Mouse (Mus musculus): ENCODE data around the gene Zbed3. TPM values are rescaled to one million over a fixed set of nuclear protein-coding genes. Genes with fewer than 3 reads are reported as not detected.
A peak's percentile ranks its signal among the peaks of the same experiment; 100 is the strongest.
"Not testable (repeated sequence)": the region's sequence is repeated elsewhere in the genome, so short reads cannot be mapped to it uniquely, and the experiment has no call there.

Zbed3 gene
- polyA plus RNA-seq, 1 experiment from 2014 or later, result 30.7 TPM

DNA sequence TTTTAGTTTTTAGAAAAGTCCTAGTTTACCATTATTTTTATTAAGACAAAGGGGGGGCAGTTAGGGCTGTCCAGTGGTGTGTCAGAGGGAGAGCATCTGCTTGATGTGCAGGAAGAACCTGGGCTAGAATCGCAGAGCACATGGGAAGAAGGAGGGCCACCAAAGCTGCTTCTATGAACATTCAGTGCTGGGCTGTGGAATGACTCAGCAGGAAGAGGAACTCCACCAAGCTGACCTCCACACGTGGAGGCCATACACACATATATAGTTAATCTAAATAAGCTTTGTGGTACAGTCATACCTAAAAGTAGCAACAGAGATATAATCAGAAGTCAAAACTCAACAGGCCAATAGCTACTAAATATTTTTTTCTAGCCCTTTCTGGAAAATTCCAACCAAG, 34.8 kb downstream of the Zbed3 start:
- Histone ChIP-seq H3K9ac (replicated peaks; ENCODE audit: low read depth, low read length) (no peak overlapping the region), H3K27ac (ENCODE audit: low read depth, low read length) (no peak overlapping the region), H3K4me3 (ENCODE audit: low read depth, low read length) (no peak overlapping the region), H3K9me3 (ENCODE audit: control insufficient read depth, low read length) (no peaks in the 10 kb centered on the region), H3K36me3 (ENCODE audit: control insufficient read depth, insufficient read depth, low read length) (peaks cover 64% of the 10 kb centered on the region), H3K4me2 (ENCODE audit: low read depth, low read length) (no peak overlapping the region), H3K27me3 (ENCODE audit: control insufficient read depth, insufficient read depth, low read length) (no peaks in the 10 kb centered on the region), H3K4me1 (ENCODE audit: control insufficient read depth, insufficient read depth, low read length) (no peaks in the 10 kb centered on the region)
- ATAC-seq (ENCODE audit: low read depth), result no peak
- WGBS, result 91% methylated on average over 2 of the region's 2 CpGs

DNA sequence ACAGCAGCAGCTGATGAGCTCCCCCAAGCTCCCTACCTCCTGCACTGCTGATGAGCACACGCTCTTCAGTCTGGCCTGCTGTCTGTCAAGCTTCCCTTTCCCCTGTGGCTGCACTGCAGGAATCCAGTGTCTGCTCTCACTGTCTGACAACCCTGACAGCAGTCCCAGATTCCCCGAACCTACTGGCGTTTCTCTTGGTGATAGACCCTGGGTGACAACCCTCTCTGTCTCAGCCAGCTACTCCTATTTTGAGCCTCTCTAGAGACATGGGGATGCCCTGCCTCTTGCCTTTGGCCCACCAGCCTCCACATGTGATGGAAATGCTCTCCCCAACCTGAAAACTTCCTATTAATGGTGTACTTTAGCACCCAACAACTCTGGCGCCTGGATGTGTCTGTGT, 40.0 kb downstream of the Zbed3 start:
- H3K4me1 ChIP-seq (ENCODE audit: control insufficient read depth, insufficient read depth, low read length), result no peaks in the 10 kb centered on the region
- no peak overlapping the region for H3K4me2 ChIP-seq (ENCODE audit: low read depth, low read length)
- H3K27ac ChIP-seq (ENCODE audit: low read depth, low read length), result no peak overlapping the region
- no peak overlapping the region for H3K9ac ChIP-seq (replicated peaks; ENCODE audit: low read depth, low read length)
- ATAC-seq (ENCODE audit: low read depth), result no peak
- peaks cover 58% of the 10 kb centered on the region for H3K36me3 ChIP-seq (ENCODE audit: control insufficient read depth, insufficient read depth, low read length)
- no peaks in the 10 kb centered on the region for H3K27me3 ChIP-seq (ENCODE audit: control insufficient read depth, insufficient read depth, low read length)
- H3K9me3 ChIP-seq (ENCODE audit: control insufficient read depth, low read length), result no peaks in the 10 kb centered on the region
- WGBS, result 89% methylated on average over 4 of the region's 4 CpGs
- H3K4me3 ChIP-seq (ENCODE audit: low read depth, low read length), result no peak overlapping the region

DNA sequence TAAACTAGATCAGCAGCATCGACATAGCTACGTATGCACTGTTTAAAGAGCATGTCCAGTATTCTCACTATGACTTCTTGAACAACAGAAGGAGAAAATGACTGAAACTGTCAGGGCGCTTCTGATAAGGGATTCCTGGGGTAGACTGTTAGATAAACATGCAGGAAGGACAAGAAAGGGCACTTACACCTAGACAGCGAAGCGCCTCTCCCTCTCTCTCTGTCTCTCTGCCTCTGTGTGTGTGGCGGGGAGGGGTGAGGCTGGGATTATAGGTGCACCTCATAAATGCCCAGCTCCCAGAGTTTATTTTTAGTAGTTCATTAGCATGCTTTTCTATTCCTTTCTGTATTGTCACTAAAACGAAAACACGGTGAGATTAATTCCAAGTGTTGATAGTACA, 42.9 kb downstream of the Zbed3 start:
- no peak overlapping the region for H3K27ac ChIP-seq (ENCODE audit: low read depth, low read length)
- no peaks in the 10 kb centered on the region for H3K27me3 ChIP-seq (ENCODE audit: control insufficient read depth, insufficient read depth, low read length)
- 94% methylated on average over 8 of the region's 8 CpGs for WGBS
- H3K4me3 ChIP-seq (ENCODE audit: low read depth, low read length), result no peak overlapping the region
- H3K9ac ChIP-seq (replicated peaks; ENCODE audit: low read depth, low read length), result no peak overlapping the region
- no peak overlapping the region for H3K4me2 ChIP-seq (ENCODE audit: low read depth, low read length)
- H3K4me1 ChIP-seq (ENCODE audit: control insufficient read depth, insufficient read depth, low read length), result no peaks in the 10 kb centered on the region
- no peak for ATAC-seq (ENCODE audit: low read depth)
- no peaks in the 10 kb centered on the region for H3K9me3 ChIP-seq (ENCODE audit: control insufficient read depth, low read length)
- peaks cover 54% of the 10 kb centered on the region for H3K36me3 ChIP-seq (ENCODE audit: control insufficient read depth, insufficient read depth, low read length)

DNA sequence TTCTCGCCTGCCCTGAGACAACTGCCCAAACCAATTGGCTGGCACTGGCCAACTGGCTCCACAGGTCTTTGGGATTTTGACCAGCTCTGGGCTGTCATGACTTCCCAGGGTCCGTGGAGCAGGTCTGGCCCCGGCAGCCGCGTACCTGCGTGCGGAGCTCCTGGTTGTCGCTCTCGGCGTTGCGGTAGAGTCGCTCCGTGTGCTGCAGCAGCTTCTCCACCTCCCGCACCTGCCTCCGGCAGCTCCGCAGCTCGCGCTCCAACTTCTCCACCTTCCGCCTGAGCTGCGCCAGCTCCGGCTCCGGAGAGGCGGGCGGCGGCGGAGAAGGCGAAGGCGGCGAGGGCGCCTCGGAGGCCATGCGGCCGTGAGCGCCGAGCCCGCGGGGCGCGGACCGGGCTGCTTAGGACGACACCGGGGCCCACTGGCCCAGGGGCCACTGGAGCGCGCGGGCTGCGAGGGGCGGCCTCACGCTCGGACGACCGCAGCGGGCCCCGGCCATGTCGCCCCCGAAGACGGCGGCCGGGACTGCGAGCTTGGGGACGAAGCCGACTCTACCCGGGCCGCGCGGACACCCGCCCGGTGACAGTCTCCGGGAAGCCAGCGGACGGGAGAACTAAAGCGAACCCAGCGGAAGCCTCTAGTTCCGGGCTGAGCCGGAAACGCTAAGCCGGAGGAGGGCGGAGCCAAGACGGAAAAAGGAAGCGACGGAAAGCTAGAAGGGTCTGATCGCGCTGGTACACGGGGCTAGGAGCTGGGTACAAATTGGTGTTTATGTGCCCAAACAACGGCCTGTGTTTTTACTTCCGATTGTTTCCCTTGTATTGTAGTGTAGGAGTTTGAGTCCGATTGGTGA, 51.5 kb downstream of the Zbed3 start, which contains the start of gene Aggf1:
Gene Aggf1, minus strand, starts transcription at position 652 of the 853 bp plus-strand sequence.
- WGBS, result under 1% methylated on average over 84 of the region's 86 CpGs
- peak; percentile 99 for ATAC-seq (ENCODE audit: low read depth)

DNA sequence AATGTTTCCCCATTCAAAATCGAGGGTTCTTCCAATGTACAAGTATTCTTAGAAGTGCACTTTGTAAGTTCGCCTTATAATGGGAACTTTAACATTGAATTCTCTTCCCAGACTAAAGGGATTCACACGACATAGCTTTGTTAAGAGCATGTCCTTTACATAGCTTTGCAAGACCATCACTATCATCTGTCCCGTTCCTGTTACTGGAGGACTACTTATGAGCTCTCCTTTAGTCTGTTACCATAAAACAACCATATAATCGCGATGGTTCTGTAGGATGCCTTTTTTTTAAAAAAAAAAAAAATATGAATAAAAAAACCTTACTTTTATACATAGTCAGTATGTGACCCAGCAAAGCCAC, 52.1 kb downstream of the Zbed3 start:
- Histone ChIP-seq H3K4me1 (ENCODE audit: control insufficient read depth, insufficient read depth, low read length) (peaks cover 10% of the 10 kb centered on the region; the same call in 1 of the 2 replicates), H3K27me3 (ENCODE audit: control insufficient read depth, insufficient read depth, low read length) (no peaks in the 10 kb centered on the region), H3K4me3 (ENCODE audit: low read depth, low read length) (peak overlapping the region; percentile 97), H3K27ac (ENCODE audit: low read depth, low read length) (peak overlapping the region; percentile 58), H3K4me2 (ENCODE audit: low read depth, low read length) (peak overlapping the region; percentile 50), H3K36me3 (ENCODE audit: control insufficient read depth, insufficient read depth, low read length) (0 out of 2 replicates have a peak, but pooled peaks cover 5% of the 10 kb centered on the region), H3K9me3 (ENCODE audit: control insufficient read depth, low read length) (no peaks in the 10 kb centered on the region), H3K9ac (replicated peaks; ENCODE audit: low read depth, low read length) (peak overlapping the region; percentile 92)
- WGBS, result 29% methylated on average over 6 of the region's 6 CpGs
- ATAC-seq (ENCODE audit: low read depth), result peak; percentile 32; the same call in 1 of the 2 replicates

More for the DNA sequence above, 51.5 kb downstream of the Zbed3 start, which contains the start of gene Aggf1:
- Histone ChIP-seq H3K4me2 (ENCODE audit: low read depth, low read length) (peak within 1 kb of the TSS; percentile 96), H3K4me3 (ENCODE audit: low read depth, low read length) (peak within 1 kb of the TSS; percentile 97), H3K36me3 (ENCODE audit: control insufficient read depth, insufficient read depth, low read length) (peaks cover 9% of the 10 kb centered on the region; the same call in 1 of the 2 replicates), H3K27ac (ENCODE audit: low read depth, low read length) (peak within 1 kb of the TSS; percentile 58), H3K9me3 (ENCODE audit: control insufficient read depth, low read length) (no peaks in the 10 kb centered on the region), H3K27me3 (ENCODE audit: control insufficient read depth, insufficient read depth, low read length) (no peaks in the 10 kb centered on the region), H3K9ac (replicated peaks; ENCODE audit: low read depth, low read length) (peak within 1 kb of the TSS; percentile 92), H3K4me1 (ENCODE audit: control insufficient read depth, insufficient read depth, low read length) (peaks cover 10% of the 10 kb centered on the region; the same call in 1 of the 2 replicates)

DNA sequence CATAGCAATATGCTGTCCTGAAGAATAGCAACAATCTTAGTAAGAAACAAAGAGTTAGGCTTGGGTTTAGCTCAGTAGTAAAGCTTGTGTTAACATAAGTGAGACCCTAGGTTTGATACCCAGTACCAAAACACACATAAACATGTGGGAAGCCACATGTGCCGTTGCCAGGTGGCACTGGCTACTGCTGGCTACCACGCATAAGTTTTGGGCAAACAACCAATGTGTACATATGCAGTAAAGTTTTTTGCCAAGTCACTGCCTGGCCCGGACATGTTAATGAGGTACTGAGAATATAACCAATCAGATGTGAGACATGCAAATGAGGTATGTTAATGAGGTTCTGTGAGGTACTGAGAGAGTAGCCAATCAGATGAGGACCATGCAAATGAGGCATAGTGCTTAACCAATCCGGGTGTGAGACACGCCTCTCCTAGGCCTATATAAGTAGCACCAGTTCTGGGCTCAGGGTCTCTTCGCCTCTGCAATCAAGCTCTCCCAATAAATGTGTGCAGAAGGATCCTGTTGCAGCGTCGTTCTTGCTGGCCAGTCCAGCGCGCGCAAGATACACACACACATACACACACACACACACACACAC, 53.4 kb downstream of the Zbed3 start:
- H3K4me2 ChIP-seq (ENCODE audit: low read depth, low read length); ATAC-seq (ENCODE audit: low read depth); H3K9ac ChIP-seq (replicated peaks; ENCODE audit: low read depth, low read length); H3K9me3 ChIP-seq (ENCODE audit: control insufficient read depth, low read length); H3K27me3 ChIP-seq (ENCODE audit: control insufficient read depth, insufficient read depth, low read length); H3K4me3 ChIP-seq (ENCODE audit: low read depth, low read length); H3K36me3 ChIP-seq (ENCODE audit: control insufficient read depth, insufficient read depth, low read length); H3K27ac ChIP-seq (ENCODE audit: low read depth, low read length); H3K4me1 ChIP-seq (ENCODE audit: control insufficient read depth, insufficient read depth, low read length): not testable (repeated sequence)
- WGBS, result 97% methylated on average over 11 of the region's 11 CpGs

DNA sequence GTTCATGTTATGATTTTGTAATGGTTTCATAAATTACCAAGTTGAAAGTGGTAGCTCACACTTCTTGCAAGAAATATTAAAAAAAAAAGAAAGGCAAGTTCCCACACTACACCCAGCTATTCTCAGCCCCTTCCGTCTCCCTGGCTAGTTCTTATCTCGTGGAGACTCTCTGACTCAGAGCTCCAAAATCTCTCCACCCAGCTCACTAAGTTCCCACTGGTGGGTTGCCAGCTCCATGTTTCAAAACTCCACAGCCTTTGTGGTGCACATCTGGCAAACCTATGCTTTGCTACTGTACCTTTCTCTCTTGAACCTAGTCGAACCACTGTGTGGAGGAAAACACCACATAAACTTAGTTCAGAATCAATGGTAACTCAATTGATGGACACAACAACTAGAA, 55.3 kb downstream of the Zbed3 start:
- no peak overlapping the region for H3K4me3 ChIP-seq (ENCODE audit: low read depth, low read length)
- no peaks in the 10 kb centered on the region for H3K27me3 ChIP-seq (ENCODE audit: control insufficient read depth, insufficient read depth, low read length)
- H3K4me2 ChIP-seq (ENCODE audit: low read depth, low read length), result no peak overlapping the region
- H3K9me3 ChIP-seq (ENCODE audit: control insufficient read depth, low read length), result no peaks in the 10 kb centered on the region
- H3K9ac ChIP-seq (replicated peaks; ENCODE audit: low read depth, low read length), result no peak overlapping the region
- WGBS, result 89% methylated on average over 3 of the region's 3 CpGs
- no peak for ATAC-seq (ENCODE audit: low read depth)
- no peaks in the 10 kb centered on the region for H3K36me3 ChIP-seq (ENCODE audit: control insufficient read depth, insufficient read depth, low read length)
- peaks cover 7% of the 10 kb centered on the region; the same call in 1 of the 2 replicates for H3K4me1 ChIP-seq (ENCODE audit: control insufficient read depth, insufficient read depth, low read length)
- no peak overlapping the region for H3K27ac ChIP-seq (ENCODE audit: low read depth, low read length)

DNA sequence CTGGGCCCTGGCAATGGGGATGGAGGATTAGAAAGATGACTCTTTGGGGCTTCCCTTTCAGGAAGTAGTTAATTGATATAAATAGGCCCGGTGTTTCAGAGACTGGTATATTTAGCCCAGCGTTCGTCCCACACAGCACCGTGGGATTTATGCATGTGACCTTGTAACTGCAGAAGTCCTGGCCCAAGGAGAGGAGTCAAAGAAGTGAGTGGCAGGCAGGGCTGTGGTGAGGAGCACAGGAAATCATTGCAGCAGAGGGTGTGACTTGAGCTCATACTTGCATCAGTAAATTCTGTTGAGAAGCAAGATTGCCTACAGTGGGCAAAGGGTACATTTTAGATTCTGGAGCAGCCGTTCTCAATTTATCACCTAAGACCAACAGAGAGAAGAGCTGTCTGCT, 59.0 kb downstream of the Zbed3 start:
- Histone ChIP-seq H3K27ac (ENCODE audit: low read depth, low read length) (no peak overlapping the region), H3K27me3 (ENCODE audit: control insufficient read depth, insufficient read depth, low read length) (no peaks in the 10 kb centered on the region), H3K4me3 (ENCODE audit: low read depth, low read length) (no peak overlapping the region), H3K4me1 (ENCODE audit: control insufficient read depth, insufficient read depth, low read length) (no peaks in the 10 kb centered on the region), H3K4me2 (ENCODE audit: low read depth, low read length) (no peak overlapping the region), H3K9me3 (ENCODE audit: control insufficient read depth, low read length) (no peaks in the 10 kb centered on the region), H3K9ac (replicated peaks; ENCODE audit: low read depth, low read length) (no peak overlapping the region), H3K36me3 (ENCODE audit: control insufficient read depth, insufficient read depth, low read length) (no peaks in the 10 kb centered on the region)
- WGBS, result 85% methylated on average over 5 of the region's 5 CpGs
- no peak for ATAC-seq (ENCODE audit: low read depth)
